In the genomic region with DNA sequence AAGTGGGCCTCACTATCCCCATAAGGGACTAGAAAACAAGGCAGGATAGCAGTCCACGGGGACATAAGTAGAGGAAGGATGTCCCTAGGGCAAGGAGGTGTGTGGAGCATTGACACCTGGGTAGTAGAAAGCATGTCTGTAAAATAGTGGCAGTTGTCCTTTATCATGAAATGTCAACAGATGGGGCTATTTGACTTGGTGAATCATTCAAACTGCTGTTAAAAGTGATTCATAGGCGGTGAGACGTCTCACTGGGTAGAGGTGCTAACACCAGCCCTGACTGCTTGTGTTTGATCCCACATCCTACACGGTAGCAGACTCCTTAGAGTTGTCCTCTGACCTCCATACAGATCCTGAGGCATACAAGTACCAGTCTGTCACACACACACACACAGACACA, we compare ENCODE assay signal across 24 mouse cellular contexts.
"Had no signal": no experiment of that assay in that cellular context is flagged by ENCODE, and none has a peak within 500 bp of the region (broad histone marks: within the 10 kb centered on the region; RNA-seq: fewer than 3 reads in every experiment).

No protein-coding gene starts in this region.

- H3K4me1 ChIP-seq: liver, embryonic 12.5 days; liver, embryonic 15.5 days; lung, embryonic 15.5 days; midbrain, embryonic 10.5 days; midbrain, embryonic 13.5 days; stomach, embryonic 15.5 days had no signal

- H3K4me2 ChIP-seq: limb, embryonic 13.5 days; liver, embryonic 12.5 days; liver, embryonic 15.5 days; lung, embryonic 15.5 days; midbrain, embryonic 13.5 days; neural tube, embryonic 13.5 days; stomach, embryonic 15.5 days had no signal

- DNase-seq: kidney, postnatal 25 days; layer of hippocampus, adult 9-11 months; liver; lung, adult 18-20 months; lung, postnatal 10 days; lung, postnatal 36 days; right cerebral cortex, postnatal 14 days; right cerebral cortex, postnatal 4 days; thymus, adult 18-20 months; thymus, postnatal 36 days had no signal

- H3K36me3 ChIP-seq: limb, embryonic 10.5 days; limb, embryonic 13.5 days; liver, embryonic 12.5 days; liver, embryonic 15.5 days; lung, embryonic 15.5 days; midbrain, embryonic 10.5 days; midbrain, embryonic 13.5 days; neural tube, embryonic 13.5 days; stomach, embryonic 15.5 days had no signal

- ATAC-seq: liver, embryonic 12.5 days; midbrain, embryonic 13.5 days; midbrain, embryonic 16.5 days had no signal

- H3K4me3 ChIP-seq: layer of hippocampus, adult 2 months; limb, embryonic 10.5 days; limb, embryonic 13.5 days; liver, embryonic 12.5 days; liver, embryonic 15.5 days; lung, embryonic 15.5 days; megakaryocyte, embryonic 14.5 days; midbrain, embryonic 10.5 days; midbrain, embryonic 13.5 days; myocyte; neural tube, embryonic 13.5 days; stomach, embryonic 15.5 days had no signal

- H3K9me3 ChIP-seq: limb, embryonic 10.5 days; limb, embryonic 13.5 days; liver, embryonic 12.5 days; liver, embryonic 15.5 days; lung, embryonic 15.5 days; megakaryocyte, embryonic 14.5 days; midbrain, embryonic 10.5 days; midbrain, embryonic 13.5 days; neural tube, embryonic 13.5 days; stomach, embryonic 15.5 days had no signal

- H3K27me3 ChIP-seq: limb, embryonic 13.5 days; liver, embryonic 12.5 days; liver, embryonic 15.5 days; lung, embryonic 15.5 days; midbrain, embryonic 13.5 days; neural tube, embryonic 13.5 days; stomach, embryonic 15.5 days had no signal

- H3K27ac ChIP-seq: kidney, postnatal 0 days; layer of hippocampus, adult 2 months; limb, embryonic 10.5 days; limb, embryonic 13.5 days; liver, embryonic 12.5 days; liver, embryonic 15.5 days; lung, embryonic 15.5 days; midbrain, embryonic 10.5 days; midbrain, embryonic 13.5 days; neural tube, embryonic 13.5 days; stomach, embryonic 15.5 days had no signal

- H3K9ac ChIP-seq: limb, embryonic 13.5 days; liver, embryonic 12.5 days; liver, embryonic 15.5 days; lung, embryonic 15.5 days; midbrain, embryonic 13.5 days; neural tube, embryonic 13.5 days; stomach, embryonic 15.5 days had no signal
